Mouse (Mus musculus) liver, embryonic 11.5 days (tissue): Measurements from ENCODE around the gene Hes3. TPM values are rescaled to one million over a fixed set of nuclear protein-coding genes. Genes with fewer than 3 reads are reported as not detected.

Experiments used
- ATAC-seq: fragments of 200-750 bp; cut with Nextera tagmentation; replicated peaks from 2 replicates; pipeline ENCODE4 v1.8.0; 2017; ENCODE audit warnings: moderate number of reproducible peaks, mild to moderate bottlenecking, moderate TSS enrichment, moderate library complexity; ENCODE audit not compliant: low FRiP score
- DNase-seq: peaks from one replicate; pipeline ENCODE4 v3.0.0-alpha.2; 2017; ENCODE audit warnings: low spot score
- H3K27ac ChIP-seq: fragments of 300-500 bp; sonication (generic); 2 replicates; pipeline ENCODE4 v1.5.1; 2014; ENCODE audit warnings: mild to moderate bottlenecking, low read depth, low read length, control low read depth
- H3K27me3 ChIP-seq: fragments of 300-500 bp; sonication (generic); replicated peaks from 2 replicates; pipeline ENCODE4 v1.6.1; 2014; ENCODE audit warnings: low read length, mixed read lengths; ENCODE audit not compliant: control insufficient read depth, insufficient read depth
- H3K36me3 ChIP-seq: fragments of 300-500 bp; sonication (generic); 2 replicates; pipeline ENCODE4 v1.6.1; 2014; ENCODE audit warnings: mild to moderate bottlenecking, low read length, moderate library complexity, mixed read lengths; ENCODE audit not compliant: control insufficient read depth, insufficient read depth
- H3K4me1 ChIP-seq: fragments of 300-500 bp; sonication (generic); replicated peaks from 2 replicates; pipeline ENCODE4 v1.6.1; 2014; ENCODE audit warnings: low read length, mixed read lengths; ENCODE audit not compliant: control insufficient read depth, insufficient read depth
- H3K4me2 ChIP-seq: fragments of 300-500 bp; sonication (generic); 2 replicates; pipeline ENCODE4 v1.6.1; 2014; ENCODE audit warnings: mild to moderate bottlenecking, control low read depth, moderate library complexity
- H3K4me3 ChIP-seq: fragments of 300-500 bp; sonication (generic); 2 replicates; pipeline ENCODE4 v1.5.1; 2014; ENCODE audit warnings: low read depth, low read length, control low read depth
- H3K9ac ChIP-seq: fragments of 300-500 bp; sonication (generic); 2 replicates; pipeline ENCODE4 v1.6.1; 2014; ENCODE audit warnings: low read depth, low read length, control low read depth
- H3K9me3 ChIP-seq: fragments of 300-500 bp; sonication (generic); 2 replicates; pipeline ENCODE4 v1.6.1; 2016; ENCODE audit warnings: low read length, inconsistent platforms, mixed read lengths; ENCODE audit not compliant: control insufficient read depth
- WGBS: fragments of 180-500 bp; shearing (Covaris S2); extraction: QIAGEN DNeasy Blood & Tissue Kit; methylation state at CpG from one replicate; pipeline ENCODE4 v1.1.7; 2014; 5-methylcytosine and 5-hydroxymethylcytosine counted together
- polyA plus RNA-seq: library from polyadenylated mRNA; unstranded; fragments of >200 nt; fragmentation: Nextera tagmentation; extraction: Ambion mirVana; gene quantifications from 2 replicates; pipeline ENCODE4 v1.2.1, GENCODE M21; 2014

Hes3 gene
- polyA plus RNA-seq, 1 experiment from 2014 or later = not detected

- no peak for DNase-seq
- H3K27ac ChIP-seq = peak overlapping the region; percentile 84; the same call in 1 of the 2 replicates
- under 1% methylated on average over 11 of the region's 11 CpGs for WGBS
- peaks cover 35% of the 10 kb centered on the region for H3K36me3 ChIP-seq
- H3K27me3 ChIP-seq = no peaks in the 10 kb centered on the region
- H3K4me2 ChIP-seq = peak overlapping the region; percentile 95
- H3K9ac ChIP-seq = peak overlapping the region; percentile 99
- H3K9me3 ChIP-seq = no peaks in the 10 kb centered on the region
- peak overlapping the region; percentile 97 for H3K4me3 ChIP-seq
- H3K4me1 ChIP-seq = peaks cover 20% of the 10 kb centered on the region
- ATAC-seq = no peak
These were observed 35.1 kb upstream of the Hes3 start for GRCm38 (mm10) chr4:152326543-152326942.

GRCm38 (mm10) chr4:152325574-152326411 lies 34.3 kb upstream of the Hes3 start, which contains the start of gene Rpl22:
TSS of gene Rpl22 (plus strand) at chr4:152325742.
- Histone ChIP-seq H3K36me3 (peaks cover 27% of the 10 kb centered on the region), H3K4me2 (peak within 1 kb of the TSS; percentile 95), H3K27me3 (no peaks in the 10 kb centered on the region), H3K4me1 (peaks cover 20% of the 10 kb centered on the region), H3K9ac (peak within 1 kb of the TSS; percentile 99), H3K27ac (peak within 1 kb of the TSS; percentile 84), H3K9me3 (no peaks in the 10 kb centered on the region), H3K4me3 (peak within 1 kb of the TSS; percentile 97)
- peak; percentile 97 for ATAC-seq
- peak; percentile 84 for DNase-seq
- under 1% methylated on average over 70 of the region's 70 CpGs for WGBS

- peak overlapping the region; percentile 95 for H3K4me2 ChIP-seq
- peak overlapping the region; percentile 97 for H3K4me3 ChIP-seq
- H3K4me1 ChIP-seq = peaks cover 17% of the 10 kb centered on the region
- no peaks in the 10 kb centered on the region for H3K9me3 ChIP-seq
- ATAC-seq = peak; percentile 53
- H3K36me3 ChIP-seq = peaks cover 19% of the 10 kb centered on the region
- WGBS = 45% methylated on average over 16 of the region's 16 CpGs
- H3K9ac ChIP-seq = peak overlapping the region; percentile 99
- H3K27ac ChIP-seq = no peak overlapping the region
- no peaks in the 10 kb centered on the region for H3K27me3 ChIP-seq
- DNase-seq = no peak
These were observed 33.4 kb upstream of the Hes3 start for GRCm38 (mm10) chr4:152324641-152325562.

- H3K4me2 ChIP-seq = no peak overlapping the region
- H3K9ac ChIP-seq = no peak overlapping the region
- 58% methylated on average over 5 of the region's 5 CpGs for WGBS
- peaks cover 6% of the 10 kb centered on the region; the same call in 1 of the 2 replicates for H3K4me1 ChIP-seq
- H3K36me3 ChIP-seq = no peaks in the 10 kb centered on the region
- peaks cover 18% of the 10 kb centered on the region for H3K27me3 ChIP-seq
- no peaks in the 10 kb centered on the region for H3K9me3 ChIP-seq
- DNase-seq (no peak), ATAC-seq (no peak)
- H3K27ac ChIP-seq = no peak overlapping the region
- H3K4me3 ChIP-seq = no peak overlapping the region
These were observed 30.0 kb upstream of the Hes3 start for GRCm38 (mm10) chr4:152321464-152321863.

- Histone ChIP-seq H3K27me3 (peaks cover 46% of the 10 kb centered on the region), H3K4me2 (peak within 1 kb of the TSS; percentile 57), H3K9ac (0 out of 2 replicates have a peak within 1 kb of the TSS, but pooled peaks have one; percentile 15), H3K36me3 (no peaks in the 10 kb centered on the region), H3K4me1 (peaks cover 12% of the 10 kb centered on the region), H3K9me3 (no peaks in the 10 kb centered on the region), H3K27ac (no peak within 1 kb of the TSS), H3K4me3 (peak within 1 kb of the TSS; percentile 30)
- peak; percentile 57; the same call in 1 of the 2 replicates for ATAC-seq
- DNase-seq = no peak
- 4% methylated on average over 26 of the region's 26 CpGs for WGBS
These were observed 27.2 kb upstream of the Hes3 start, which contains the start of gene Rnf207 for GRCm38 (mm10) chr4:152318517-152319234. TSS of gene Rnf207 (minus strand) at chr4:152318993.

- no peak overlapping the region for H3K4me3 ChIP-seq
- WGBS = 83% methylated on average over 6 of the region's 6 CpGs
These were observed 26.2 kb upstream of the Hes3 start for GRCm38 (mm10) chr4:152317631-152318033.

GRCm38 (mm10) chr4:152315498-152316213 lies 24.2 kb upstream of the Hes3 start:
- Histone ChIP-seq H3K27me3 (peaks cover 76% of the 10 kb centered on the region), H3K4me2 (peak overlapping the region; percentile 49), H3K4me1 (peaks cover 30% of the 10 kb centered on the region), H3K9ac (no peak overlapping the region), H3K9me3 (no peaks in the 10 kb centered on the region), H3K4me3 (peak overlapping the region; percentile 16; the same call in 1 of the 2 replicates), H3K27ac (no peak overlapping the region), H3K36me3 (no peaks in the 10 kb centered on the region)
- 2% methylated on average over 43 of the region's 43 CpGs for WGBS
- no peak for DNase-seq
- ATAC-seq = no peak

More at GRCm38 (mm10) chr4:152317631-152318033, 26.2 kb upstream of the Hes3 start:
- Histone ChIP-seq H3K27ac (no peak overlapping the region), H3K9ac (no peak overlapping the region), H3K4me2 (no peak overlapping the region), H3K27me3 (peaks cover 56% of the 10 kb centered on the region), H3K9me3 (no peaks in the 10 kb centered on the region), H3K36me3 (no peaks in the 10 kb centered on the region), H3K4me1 (peaks cover 22% of the 10 kb centered on the region)
- DNase-seq (no peak), ATAC-seq (no peak)
